Mouse (Mus musculus) limb, embryonic 11.5 days (tissue): ENCODE data around the gene Stk35. TPM values are rescaled to one million over a fixed set of nuclear protein-coding genes. Genes with fewer than 3 reads are reported as not detected.
"Not testable (repeated sequence)": the region's sequence is repeated elsewhere in the genome, so short reads cannot be mapped to it uniquely, and the experiment has no call there.

ENCODE experiments used
- ATAC-seq: fragments of 200-750 bp; cut with Nextera tagmentation; 2 replicates; pipeline ENCODE4 v1.8.0; 2017; ENCODE audit warnings: low read depth; ENCODE audit not compliant: insufficient number of reproducible peaks, low FRiP score, low TSS enrichment
- DNase-seq: peaks from one replicate; pipeline ENCODE4 v3.0.0-alpha.2; 2015; ENCODE audit warnings: low spot score
- H3K27ac ChIP-seq: fragments of 300-500 bp; sonication (generic); replicated peaks from 2 replicates; pipeline ENCODE4 v1.5.1; 2014; ENCODE audit warnings: low read depth, mild to moderate bottlenecking, low read length
- H3K27me3 ChIP-seq: fragments of 300-500 bp; sonication (generic); 2 replicates; pipeline ENCODE4 v1.6.1; 2014; ENCODE audit warnings: mild to moderate bottlenecking, low read length, mixed read lengths; ENCODE audit not compliant: control insufficient read depth, insufficient read depth
- H3K36me3 ChIP-seq: fragments of 300-500 bp; sonication (generic); 2 replicates; pipeline ENCODE4 v1.6.1; 2014; ENCODE audit warnings: mild to moderate bottlenecking, low read length, moderate library complexity, mixed read lengths; ENCODE audit not compliant: control insufficient read depth, insufficient read depth
- H3K4me1 ChIP-seq: fragments of 300-500 bp; sonication (generic); 2 replicates; pipeline ENCODE4 v1.6.1; 2014; ENCODE audit warnings: low read length, mixed read lengths; ENCODE audit not compliant: control insufficient read depth, insufficient read depth
- H3K4me2 ChIP-seq: fragments of 300-500 bp; sonication (generic); 2 replicates; pipeline ENCODE4 v1.6.1; 2014; ENCODE audit warnings: low read depth, mild to moderate bottlenecking, moderate library complexity; ENCODE audit not compliant: severe bottlenecking
- H3K4me3 ChIP-seq: fragments of 300-500 bp; sonication (generic); 2 replicates; pipeline ENCODE4 v1.5.1; 2014; ENCODE audit warnings: low read depth, low read length
- H3K9ac ChIP-seq: fragments of 300-500 bp; sonication (generic); 2 replicates; pipeline ENCODE4 v1.6.1; 2014; ENCODE audit warnings: mild to moderate bottlenecking, low read length
- H3K9me3 ChIP-seq: fragments of 300-500 bp; sonication (generic); 2 replicates; pipeline ENCODE4 v1.6.1; 2016; ENCODE audit warnings: low read length; ENCODE audit not compliant: control insufficient read depth
- WGBS: fragments of 180-500 bp; shearing (Covaris S2); extraction: QIAGEN DNeasy Blood & Tissue Kit; methylation state at CpG from one replicate; pipeline ENCODE4 v1.1.7; 2014; 5-methylcytosine and 5-hydroxymethylcytosine counted together
- polyA plus RNA-seq: library from polyadenylated mRNA; unstranded; fragments of >200 nt; fragmentation: Nextera tagmentation; extraction: Ambion mirVana; gene quantifications from 2 replicates; pipeline ENCODE4 v1.2.1, GENCODE M21; 2014

Stk35 gene
- polyA plus RNA-seq, 1 experiment from 2014 or later, result 20.5 TPM

DNA sequence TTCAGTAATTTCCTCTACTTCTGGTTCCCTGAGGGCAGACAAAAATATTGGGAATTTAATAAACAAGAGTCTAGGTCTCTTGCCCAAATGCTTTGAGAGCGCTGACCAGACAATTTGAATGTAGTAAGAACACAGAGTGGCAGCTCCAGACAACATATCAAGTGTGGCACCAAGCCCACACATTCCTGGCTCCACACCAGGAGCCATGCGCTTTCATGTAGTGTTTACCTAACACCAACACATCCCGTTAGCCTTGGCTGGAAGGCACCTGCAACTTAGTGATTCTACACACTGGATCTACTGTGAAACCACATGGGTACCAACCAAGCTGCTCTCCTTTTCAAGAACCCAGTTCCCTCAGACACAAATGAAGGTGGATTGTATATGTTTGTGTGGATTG lies 45.5 kb downstream of the Stk35 start:
- Histone ChIP-seq H3K27ac (no peak overlapping the region), H3K27me3 (no peaks in the 10 kb centered on the region), H3K4me2 (no peak overlapping the region), H3K9ac (no peak overlapping the region), H3K9me3 (no peaks in the 10 kb centered on the region), H3K4me3 (no peak overlapping the region), H3K36me3 (no peaks in the 10 kb centered on the region), H3K4me1 (no peaks in the 10 kb centered on the region)
- no peak for DNase-seq
- ATAC-seq, result no peak
- 84% methylated on average over 3 of the region's 3 CpGs for WGBS

DNA sequence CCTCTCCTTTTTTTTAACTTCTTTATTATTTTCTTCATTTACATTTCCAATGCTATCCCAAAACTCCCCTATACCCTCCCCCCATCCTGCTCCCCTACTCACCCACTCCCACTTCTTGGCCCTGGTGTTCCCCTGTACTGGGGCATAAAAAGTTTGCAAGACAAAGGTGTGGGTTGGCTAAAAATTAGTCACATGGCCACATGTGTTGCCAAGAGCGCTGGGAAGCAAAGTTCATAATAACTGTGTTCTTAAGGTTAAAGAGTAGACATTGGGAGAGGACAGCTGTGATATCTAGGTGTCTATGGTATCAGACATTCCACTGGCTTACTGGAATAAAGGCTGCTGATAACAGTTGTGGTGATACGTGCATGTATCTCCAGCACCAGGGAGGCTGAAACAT lies 46.2 kb downstream of the Stk35 start:
- Histone ChIP-seq H3K9me3 (no peaks in the 10 kb centered on the region), H3K4me2 (no peak overlapping the region), H3K4me3 (no peak overlapping the region), H3K27ac (no peak overlapping the region), H3K4me1 (no peaks in the 10 kb centered on the region), H3K27me3 (no peaks in the 10 kb centered on the region), H3K36me3 (no peaks in the 10 kb centered on the region), H3K9ac (no peak overlapping the region)
- ATAC-seq (no peak), DNase-seq (no peak)
- WGBS, result 92% methylated on average over 2 of the region's 2 CpGs

DNA sequence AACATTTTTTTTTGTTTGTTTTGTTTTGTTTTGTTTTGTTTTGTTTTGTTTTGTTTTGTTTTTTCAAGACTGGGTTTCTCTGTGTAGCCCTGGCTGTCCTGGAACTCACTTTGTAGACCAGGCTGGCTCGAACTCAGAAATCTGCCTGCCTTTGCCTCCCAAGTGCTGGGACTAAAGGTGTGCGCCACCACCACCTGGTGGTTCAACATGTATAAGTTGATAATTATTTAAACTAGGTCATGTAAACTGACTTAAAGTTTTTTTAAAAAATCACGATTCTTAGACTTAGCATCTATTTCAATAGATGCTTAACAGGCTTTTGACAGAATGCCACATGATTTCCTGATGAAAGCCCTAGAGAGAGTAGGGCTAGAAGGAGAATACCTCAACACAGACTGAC lies 48.8 kb downstream of the Stk35 start:
- not testable (repeated sequence) for H3K4me2 ChIP-seq, DNase-seq, H3K9me3 ChIP-seq, H3K27me3 ChIP-seq, H3K9ac ChIP-seq, ATAC-seq, H3K27ac ChIP-seq, H3K4me3 ChIP-seq, H3K4me1 ChIP-seq, H3K36me3 ChIP-seq
- 83% methylated on average over 3 of the region's 3 CpGs for WGBS

DNA sequence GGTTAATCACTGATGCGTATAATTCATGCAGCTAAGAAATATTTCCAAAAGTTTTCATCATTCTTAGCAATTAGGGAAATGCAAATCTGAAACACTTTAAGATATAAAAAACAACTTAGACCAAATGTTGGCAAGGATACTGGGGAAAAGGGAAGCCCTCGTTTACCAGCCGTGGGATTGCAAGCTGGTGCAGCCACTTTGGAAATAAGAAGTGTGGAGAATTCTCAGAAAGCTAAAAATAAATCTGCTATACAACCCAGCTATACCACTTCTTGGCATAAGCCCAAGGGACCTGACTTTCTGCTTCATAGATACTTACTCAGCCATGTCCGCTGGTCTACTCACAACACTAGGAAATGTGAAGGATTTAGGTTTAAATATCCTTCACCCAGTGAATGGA lies 51.2 kb downstream of the Stk35 start:
- Histone ChIP-seq H3K36me3 (no peaks in the 10 kb centered on the region), H3K9me3 (no peaks in the 10 kb centered on the region), H3K27me3 (no peaks in the 10 kb centered on the region), H3K9ac (no peak overlapping the region), H3K27ac (no peak overlapping the region), H3K4me1 (no peaks in the 10 kb centered on the region), H3K4me2 (no peak overlapping the region), H3K4me3 (no peak overlapping the region)
- no peak for DNase-seq
- WGBS, result 89% methylated on average over 4 of the region's 4 CpGs
- no peak for ATAC-seq

DNA sequence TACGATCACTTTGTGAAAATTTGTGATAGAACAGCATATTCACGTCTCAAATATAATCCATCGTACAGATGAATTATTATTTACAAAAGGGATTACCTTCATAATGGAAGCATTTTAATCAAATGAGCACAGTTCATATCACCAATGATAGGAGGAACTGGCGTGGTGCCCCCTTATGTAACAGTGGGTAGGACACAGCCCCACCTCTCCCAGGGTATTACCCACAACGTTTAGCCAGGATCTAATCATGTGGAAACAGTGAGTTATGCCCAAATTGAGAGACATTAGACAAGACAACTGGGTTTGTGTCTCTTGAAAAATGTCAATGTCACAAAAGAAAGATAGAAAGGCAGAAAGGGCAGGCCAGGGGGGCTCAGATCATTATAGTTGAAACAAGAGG lies 62.9 kb downstream of the Stk35 start:
- no peak overlapping the region for H3K9ac ChIP-seq
- no peak overlapping the region for H3K4me3 ChIP-seq
- ATAC-seq, result no peak
- no peaks in the 10 kb centered on the region for H3K27me3 ChIP-seq
- H3K9me3 ChIP-seq, result no peaks in the 10 kb centered on the region
- H3K27ac ChIP-seq, result no peak overlapping the region
- no peak for DNase-seq
- no peaks in the 10 kb centered on the region for H3K36me3 ChIP-seq
- 87% methylated on average over 5 of the region's 5 CpGs for WGBS
- H3K4me1 ChIP-seq, result no peaks in the 10 kb centered on the region
- H3K4me2 ChIP-seq, result no peak overlapping the region

DNA sequence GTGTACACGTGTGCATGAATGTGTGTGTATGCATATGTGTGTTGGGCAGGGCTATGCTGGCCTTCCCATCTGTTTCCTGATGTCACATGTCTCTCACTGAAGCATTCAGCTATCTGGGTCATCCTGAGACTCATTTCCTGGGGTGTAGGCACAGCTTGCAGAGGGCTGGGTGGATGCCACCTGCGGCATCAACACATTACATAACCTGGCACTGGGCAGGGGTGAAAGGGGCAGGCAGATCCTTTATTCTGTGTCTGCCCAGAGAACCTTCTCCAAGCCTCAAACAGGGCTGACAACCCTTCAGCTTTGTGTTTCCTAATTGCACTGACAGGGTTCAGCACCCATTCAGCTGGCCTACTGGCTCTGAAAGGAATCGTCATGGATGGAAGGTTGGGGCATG lies 64.6 kb downstream of the Stk35 start:
- no peak for DNase-seq
- no peak for ATAC-seq
- Histone ChIP-seq H3K4me3 (no peak overlapping the region), H3K36me3 (no peaks in the 10 kb centered on the region), H3K4me2 (no peak overlapping the region), H3K4me1 (no peaks in the 10 kb centered on the region), H3K27ac (no peak overlapping the region), H3K9ac (no peak overlapping the region), H3K9me3 (no peaks in the 10 kb centered on the region), H3K27me3 (no peaks in the 10 kb centered on the region)
- 93% methylated on average over 3 of the region's 3 CpGs for WGBS

DNA sequence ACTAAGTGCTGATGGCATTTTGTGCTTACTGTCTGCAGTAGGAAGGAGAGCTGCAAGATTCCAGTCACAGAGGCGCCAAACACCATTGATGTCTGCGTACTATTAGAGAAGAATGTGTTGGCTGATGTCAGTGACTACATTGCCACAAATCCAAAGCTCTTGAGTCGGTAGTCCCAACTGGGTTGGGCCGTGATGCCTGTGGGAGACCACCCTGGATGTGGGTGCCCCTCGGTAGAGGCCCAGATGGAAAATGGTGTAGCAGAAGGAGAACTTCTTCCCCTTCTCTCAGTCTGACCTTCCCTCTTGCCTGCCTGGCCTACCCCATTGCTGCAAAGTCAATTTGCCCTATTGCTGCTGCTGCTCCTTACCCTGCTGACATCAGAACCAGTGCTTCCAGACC lies 68.8 kb downstream of the Stk35 start:
- Histone ChIP-seq H3K9ac (no peak overlapping the region), H3K27ac (no peak overlapping the region), H3K4me1 (no peaks in the 10 kb centered on the region), H3K4me3 (no peak overlapping the region), H3K27me3 (no peaks in the 10 kb centered on the region), H3K9me3 (no peaks in the 10 kb centered on the region), H3K4me2 (no peak overlapping the region), H3K36me3 (no peaks in the 10 kb centered on the region)
- DNase-seq (no peak), ATAC-seq (no peak)
- WGBS, result 95% methylated on average over 5 of the region's 5 CpGs

DNA sequence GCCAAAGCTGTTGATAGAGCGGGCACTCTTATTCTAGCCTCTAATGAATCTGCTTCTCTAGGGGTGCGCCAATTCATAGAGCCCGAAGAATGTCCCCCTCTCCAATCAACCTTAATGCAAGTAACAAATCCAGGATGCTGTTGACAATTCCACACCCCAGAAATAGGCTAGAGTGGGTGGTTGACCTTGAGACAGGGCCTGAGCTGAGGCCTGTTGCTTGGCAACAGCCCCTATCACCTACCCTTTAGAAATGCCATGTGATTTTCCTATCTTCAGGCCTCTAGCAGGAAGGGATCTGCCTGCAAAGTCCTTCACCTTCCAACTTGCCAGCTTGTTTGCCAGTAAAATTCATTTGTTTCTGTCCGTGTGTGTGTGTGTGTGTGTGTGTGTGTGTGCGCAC lies 70.9 kb downstream of the Stk35 start:
- Histone ChIP-seq H3K27me3 (no peaks in the 10 kb centered on the region), H3K4me3 (no peak overlapping the region), H3K27ac (no peak overlapping the region), H3K36me3 (no peaks in the 10 kb centered on the region), H3K4me2 (no peak overlapping the region), H3K4me1 (no peaks in the 10 kb centered on the region), H3K9me3 (no peaks in the 10 kb centered on the region), H3K9ac (no peak overlapping the region)
- no peak for DNase-seq
- ATAC-seq, result no peak
- WGBS, result 91% methylated on average over 5 of the region's 5 CpGs

DNA sequence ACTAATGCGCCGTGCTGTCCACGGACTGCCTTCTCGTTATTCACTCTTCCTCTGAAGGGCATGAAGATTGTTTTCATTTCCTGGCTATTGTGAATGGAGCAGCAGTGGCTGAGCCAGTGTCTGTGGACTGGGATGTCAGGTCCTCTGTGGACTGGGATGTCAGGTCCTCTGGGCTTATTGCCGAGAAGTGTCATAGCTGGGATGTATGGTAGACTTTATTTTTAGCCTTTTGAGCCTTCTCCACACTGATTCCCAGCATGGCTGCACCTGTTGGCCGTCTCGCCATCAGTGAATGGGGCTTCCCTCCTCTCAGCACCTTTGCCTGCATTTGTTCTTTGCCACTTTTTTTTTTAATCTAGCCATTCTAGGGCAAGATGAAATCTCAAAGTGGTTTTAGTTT lies 71.8 kb downstream of the Stk35 start:
- Histone ChIP-seq H3K4me2 (no peak overlapping the region), H3K27ac (no peak overlapping the region), H3K27me3 (no peaks in the 10 kb centered on the region), H3K36me3 (no peaks in the 10 kb centered on the region), H3K9me3 (no peaks in the 10 kb centered on the region), H3K4me3 (no peak overlapping the region), H3K4me1 (no peaks in the 10 kb centered on the region), H3K9ac (no peak overlapping the region)
- DNase-seq (no peak), ATAC-seq (no peak)
- 88% methylated on average over 7 of the region's 7 CpGs for WGBS
